Mouse (Mus musculus) cerebellum, adult 2 months (tissue): ENCODE results near the gene Dlx3. TPM values are rescaled to one million over a fixed set of nuclear protein-coding genes. Genes with fewer than 3 reads are reported as not detected.

Experiments
- DNase-seq, 2 experiments: peaks; one replicate each; pipeline ENCODE4 v3.0.0; 2021
- H3K27ac ChIP-seq: fragments of 200-500 bp; 2 replicates; pipeline ENCODE4 v1.5.1; 2012; ENCODE audit warnings: low read length, control low read depth, inconsistent platforms; ENCODE audit not compliant: insufficient read depth
- H3K27me3 ChIP-seq: fragments of 200-500 bp; 2 replicates; pipeline ENCODE4 v1.6.1; 2012; ENCODE audit warnings: inconsistent platforms, mild to moderate bottlenecking, low read length, moderate library complexity; ENCODE audit not compliant: control insufficient read depth, insufficient read depth
- H3K4me1 ChIP-seq: fragments of 200-500 bp; 2 replicates; pipeline ENCODE4 v1.6.1; 2011; ENCODE audit warnings: low read length; ENCODE audit not compliant: control insufficient read depth, insufficient read depth
- H3K4me3 ChIP-seq: fragments of 200-500 bp; replicated peaks from 2 replicates; pipeline ENCODE3; 2011; ENCODE audit warnings: mild to moderate bottlenecking, low read depth, low read length, control low read depth; ENCODE audit not compliant: insufficient read depth
- CTCF ChIP-seq: fragments of 200-500 bp; IDR thresholded peaks from 2 replicates; pipeline ENCODE4 v1.5.1; 2011; ENCODE audit warnings: low read depth, mild to moderate bottlenecking, control low read depth, low read length, moderate library complexity, borderline replicate concordance; ENCODE audit not compliant: insufficient read depth
- POLR2A ChIP-seq: fragments of 200-500 bp; IDR thresholded peaks from 2 replicates; pipeline ENCODE4 v1.6.1; 2011; ENCODE audit warnings: low read length, control low read depth, borderline replicate concordance; ENCODE audit not compliant: insufficient read depth
- WGBS: fragments of 180-500 bp; shearing (Covaris S2); methylation state at CpG from one replicate; pipeline ENCODE4 v1.1.7; 2018; 5-methylcytosine and 5-hydroxymethylcytosine counted together
- polyA plus RNA-seq: library from polyadenylated mRNA; depleted of rRNA; stranded (reverse); fragments of >200 nt; gene quantifications from 2 replicates; pipeline ENCODE4 v1.2.3, GENCODE M21; 2012

Dlx3 gene
- polyA plus RNA-seq, 1 experiment = 0.38 TPM

DNA sequence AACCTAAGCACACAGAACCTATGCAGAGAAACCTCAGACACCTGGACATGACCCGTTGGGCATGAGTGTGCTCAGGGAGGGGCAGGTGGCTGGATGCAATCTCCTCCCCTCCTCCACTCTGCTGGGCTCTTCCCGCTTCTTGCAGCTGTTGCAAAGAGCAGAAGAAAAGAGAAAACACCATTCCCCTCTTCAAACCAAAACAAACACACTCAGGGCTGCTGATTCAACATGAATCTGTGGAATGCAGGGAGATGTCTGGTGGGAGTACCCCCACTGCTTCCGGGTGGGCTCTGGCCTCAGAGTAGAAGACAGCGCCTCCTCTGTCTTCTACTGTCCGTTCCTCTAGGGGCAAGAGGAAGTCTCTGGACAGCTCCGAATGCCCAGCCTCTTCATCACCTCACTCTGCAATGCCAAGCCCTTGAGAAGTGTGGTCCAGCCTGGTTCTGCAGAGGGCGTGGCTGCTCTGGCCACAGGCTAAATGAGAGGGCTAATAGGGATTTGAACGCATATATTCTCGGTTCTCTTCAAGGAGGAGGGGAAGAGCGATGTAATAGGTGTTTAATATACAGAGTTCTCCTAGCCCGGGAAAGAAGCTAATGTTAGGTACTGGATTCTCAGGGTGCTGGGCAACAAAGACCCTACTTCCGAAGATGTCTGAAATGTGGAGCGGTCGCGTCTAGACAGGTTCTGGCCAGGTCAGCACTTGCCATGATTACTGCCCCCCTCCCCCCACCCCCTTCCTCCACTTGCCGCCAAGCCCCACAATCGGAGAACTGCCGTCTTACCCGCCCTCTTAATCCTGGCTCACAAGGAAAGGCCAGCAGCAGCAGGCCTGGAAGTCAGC is 44.5 kb upstream of the Dlx3 start:
- Histone ChIP-seq H3K27me3 (no peaks in the 10 kb centered on the region), H3K4me1 (peaks cover 35% of the 10 kb centered on the region), H3K27ac (peak overlapping the region; percentile 66), H3K4me3 (peak overlapping the region; percentile 72)
- peak; percentile 37 to 41 for DNase-seq
- WGBS = 4% methylated on average over 19 of the region's 19 CpGs
- TF ChIP-seq POLR2A (no peak), CTCF (0 out of 2 replicates have a peak, but pooled peaks have one; percentile 4)

DNA sequence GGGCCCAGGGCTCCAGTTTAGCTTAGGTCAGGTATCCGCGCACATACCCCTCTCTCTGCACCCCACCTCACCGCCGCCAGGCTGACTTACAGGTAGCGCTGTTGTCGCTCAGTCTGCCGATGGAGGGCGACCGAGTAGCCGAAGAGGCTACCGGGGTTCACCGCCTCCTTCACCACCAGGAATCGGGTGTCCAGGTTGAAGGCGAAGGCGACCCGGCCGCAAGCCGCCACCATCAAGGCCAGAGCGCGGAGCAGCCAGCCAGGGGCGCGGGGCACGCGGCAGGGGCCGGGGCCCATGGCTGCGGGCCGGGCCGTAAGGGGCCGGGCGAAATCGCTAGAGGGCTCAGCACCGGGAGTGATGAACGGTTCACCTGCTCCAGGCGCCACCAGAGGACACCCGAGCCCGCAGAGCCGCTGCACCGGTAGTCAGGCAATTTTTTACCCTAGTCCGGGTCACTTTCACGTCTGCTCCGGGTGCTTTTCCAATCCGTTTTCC is 43.8 kb upstream of the Dlx3 start:
- Histone ChIP-seq H3K27ac (peak overlapping the region; percentile 66), H3K4me1 (peaks cover 32% of the 10 kb centered on the region), H3K4me3 (peak overlapping the region; percentile 72), H3K27me3 (no peaks in the 10 kb centered on the region)
- DNase-seq = peak; percentile 81 to 88
- 1% methylated on average over 41 of the region's 42 CpGs for WGBS
- TF ChIP-seq POLR2A (no peak), CTCF (peak; percentile 65)

DNA sequence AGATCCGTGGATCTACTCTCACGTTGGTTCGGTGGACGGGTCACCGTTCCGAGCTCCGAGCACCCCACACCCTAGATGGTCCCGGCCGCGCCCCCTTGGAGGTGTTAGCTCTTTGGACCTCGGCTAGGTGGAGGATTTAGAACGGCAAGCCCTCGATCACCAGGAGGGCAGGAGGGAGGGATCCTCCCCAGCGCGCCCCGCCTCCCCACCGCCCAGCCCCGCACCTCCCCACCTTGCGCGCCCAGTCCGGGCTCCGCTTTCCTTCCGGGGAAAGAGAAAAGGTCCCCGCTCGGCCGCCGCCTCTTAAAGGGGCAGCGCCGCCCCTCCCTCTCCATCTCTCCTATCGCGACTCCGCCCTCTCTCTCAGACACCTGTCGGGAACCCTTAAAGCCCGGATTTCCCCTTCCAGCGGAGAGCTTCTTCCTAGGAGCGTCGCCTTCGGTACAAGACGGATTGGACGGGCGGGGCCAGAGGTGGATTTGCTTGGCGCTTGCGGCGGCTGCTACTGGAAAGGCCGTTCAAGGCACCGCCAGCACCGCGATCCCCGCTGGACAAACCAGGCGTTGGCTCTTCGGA is 43.3 kb upstream of the Dlx3 start, which contains the start of gene Itga3:
Gene Itga3 (minus strand): TSS at position 266 of the 576 bp plus-strand sequence.
- peaks cover 27% of the 10 kb centered on the region for H3K4me1 ChIP-seq
- no peaks in the 10 kb centered on the region for H3K27me3 ChIP-seq
- H3K27ac ChIP-seq = peak within 1 kb of the TSS; percentile 66
- peak; percentile 47; the same call in 1 of the 2 replicates for TF ChIP-seq POLR2A
- no peak for TF ChIP-seq CTCF
- peak; percentile 87 for DNase-seq
- 1% methylated on average over 45 of the region's 51 CpGs for WGBS
- H3K4me3 ChIP-seq = peak within 1 kb of the TSS; percentile 72

DNA sequence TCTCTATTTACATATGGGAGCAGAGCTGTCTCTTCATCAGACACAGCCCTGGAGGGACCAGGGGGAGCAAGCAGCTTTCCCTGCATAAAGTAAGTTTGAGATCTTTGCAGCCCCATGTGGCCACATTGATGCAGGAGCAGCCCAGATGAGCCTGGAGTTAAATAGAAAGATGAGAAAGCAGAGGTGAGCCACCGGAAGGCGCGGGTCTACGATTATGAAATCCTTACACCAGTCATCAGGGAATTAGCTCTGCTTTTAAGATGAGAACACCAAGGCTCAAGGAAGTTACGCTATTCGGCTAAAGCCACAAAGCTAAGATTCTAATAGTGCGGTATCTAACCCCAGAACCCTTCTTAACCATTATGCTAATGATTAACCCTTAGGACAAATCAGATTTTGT is 42.0 kb upstream of the Dlx3 start:
- Histone ChIP-seq H3K27ac (no peak overlapping the region), H3K4me3 (no peak overlapping the region), H3K27me3 (no peaks in the 10 kb centered on the region), H3K4me1 (peaks cover 14% of the 10 kb centered on the region)
- TF ChIP-seq POLR2A = no peak
- TF ChIP-seq CTCF = no peak
- WGBS = 85% methylated on average over 7 of the region's 7 CpGs
- DNase-seq = no peak

DNA sequence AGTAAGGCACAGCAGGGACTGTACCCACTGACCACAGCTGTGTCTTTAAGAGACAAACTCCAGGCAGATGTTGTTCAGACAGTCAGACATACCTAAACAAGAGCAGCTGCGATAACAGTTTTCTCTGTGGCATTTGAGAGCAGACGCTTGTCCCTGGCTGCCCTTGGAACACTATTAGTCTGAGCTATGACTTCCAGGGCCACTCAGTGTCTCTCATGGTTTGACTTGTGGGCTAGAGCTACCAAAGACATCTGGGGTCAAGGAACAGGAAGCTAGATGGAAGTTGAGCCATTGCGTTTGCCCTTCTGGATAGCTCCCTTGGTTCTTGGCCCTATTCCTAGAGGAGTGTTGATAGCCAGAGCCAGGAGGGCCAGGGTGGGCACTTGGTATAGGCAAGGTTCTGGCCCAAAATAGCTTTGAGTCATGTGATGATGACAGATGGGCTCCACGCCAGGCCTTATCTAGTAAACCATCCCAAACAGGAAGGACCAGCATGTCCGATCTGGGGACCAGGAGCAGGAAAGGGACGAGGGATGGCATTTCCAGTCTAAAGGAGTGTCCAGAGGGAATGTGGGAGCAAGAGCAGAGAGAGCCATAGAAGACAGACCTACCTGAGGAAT is 40.6 kb upstream of the Dlx3 start:
- no peak for TF ChIP-seq POLR2A
- TF ChIP-seq CTCF = no peak
- H3K4me3 ChIP-seq = no peak overlapping the region
- 76% methylated on average over 6 of the region's 6 CpGs for WGBS
- DNase-seq = no peak
- H3K27me3 ChIP-seq = no peaks in the 10 kb centered on the region
- no peak overlapping the region for H3K27ac ChIP-seq
- H3K4me1 ChIP-seq = peaks cover 9% of the 10 kb centered on the region

DNA sequence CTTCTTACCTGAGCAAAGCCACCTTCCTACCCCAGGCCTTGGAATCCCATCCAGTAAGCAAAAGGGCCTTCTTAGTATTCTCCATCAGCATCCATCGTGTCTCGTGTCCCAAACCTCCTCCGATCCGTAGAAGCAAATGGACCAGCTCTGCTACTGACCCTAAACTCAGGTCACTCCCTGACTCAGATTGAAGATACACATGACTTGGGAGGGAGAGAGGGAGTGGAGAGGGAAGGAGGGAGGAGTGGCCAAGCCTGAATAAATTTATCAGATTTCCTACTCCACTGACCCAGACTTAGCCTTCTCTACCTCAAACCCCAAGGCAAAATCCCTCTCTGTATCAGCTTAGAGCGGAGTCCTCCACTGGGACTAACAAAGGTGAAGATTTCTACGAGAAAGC is 39.1 kb upstream of the Dlx3 start:
- 90% methylated on average over 6 of the region's 6 CpGs for WGBS
- no peak for TF ChIP-seq CTCF
- no peak for TF ChIP-seq POLR2A
- H3K27ac ChIP-seq = no peak overlapping the region
- no peak overlapping the region for H3K4me3 ChIP-seq
- H3K27me3 ChIP-seq = no peaks in the 10 kb centered on the region
- H3K4me1 ChIP-seq = peaks cover 12% of the 10 kb centered on the region
- DNase-seq = no peak

DNA sequence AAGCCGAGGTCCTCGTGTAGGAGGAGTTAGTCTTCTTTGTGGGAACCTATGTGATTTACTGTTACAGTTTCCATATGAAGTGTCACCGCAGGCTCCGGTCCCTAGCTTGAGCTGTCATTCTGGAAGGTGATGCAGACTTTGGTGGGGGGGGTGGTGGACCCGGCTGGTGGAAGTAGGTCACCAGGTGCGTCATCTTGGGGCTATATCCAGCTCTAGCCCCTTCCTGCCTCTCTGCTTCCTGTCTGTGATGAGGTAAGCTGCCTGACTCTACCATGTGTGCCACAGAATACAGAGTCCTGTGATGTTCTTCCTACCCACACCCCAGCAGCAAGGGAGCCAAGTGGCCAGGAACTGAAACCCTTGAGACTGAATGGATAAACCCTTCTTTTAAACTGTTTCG is 37.0 kb upstream of the Dlx3 start:
- H3K27me3 ChIP-seq = no peaks in the 10 kb centered on the region
- DNase-seq = no peak
- no peak for TF ChIP-seq POLR2A
- no peak for TF ChIP-seq CTCF
- no peak overlapping the region for H3K27ac ChIP-seq
- peaks cover 14% of the 10 kb centered on the region for H3K4me1 ChIP-seq
- WGBS = 91% methylated on average over 7 of the region's 7 CpGs
- no peak overlapping the region for H3K4me3 ChIP-seq

DNA sequence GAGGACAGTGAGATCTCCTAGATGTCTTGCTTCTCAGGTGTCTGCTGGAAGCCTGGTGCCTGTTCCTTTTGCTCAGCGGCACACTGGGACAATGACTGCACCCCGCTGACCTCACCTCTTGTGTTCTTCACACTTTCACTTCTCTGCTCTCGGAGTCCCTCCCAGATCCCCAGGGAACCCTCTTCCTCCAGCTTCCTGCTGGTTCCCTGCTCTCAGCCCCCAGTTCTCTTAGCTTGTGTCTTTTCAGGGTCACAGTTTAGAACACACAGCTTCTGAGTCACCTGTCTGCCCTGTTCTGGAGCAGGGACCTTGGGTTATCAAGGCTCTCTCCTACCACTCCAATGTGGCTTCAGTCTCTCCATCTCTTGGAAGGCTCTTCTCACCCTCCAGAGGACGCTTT is 35.7 kb upstream of the Dlx3 start:
- no peaks in the 10 kb centered on the region for H3K27me3 ChIP-seq
- WGBS = 46% methylated on average over 4 of the region's 4 CpGs
- no peak overlapping the region for H3K27ac ChIP-seq
- H3K4me3 ChIP-seq = no peak overlapping the region
- peaks cover 14% of the 10 kb centered on the region for H3K4me1 ChIP-seq
- DNase-seq = no peak
- TF ChIP-seq POLR2A (no peak), CTCF (no peak)
